Mouse (Mus musculus): ENCODE results near the gene Pcnx2.

The Pcnx2 gene

DNA sequence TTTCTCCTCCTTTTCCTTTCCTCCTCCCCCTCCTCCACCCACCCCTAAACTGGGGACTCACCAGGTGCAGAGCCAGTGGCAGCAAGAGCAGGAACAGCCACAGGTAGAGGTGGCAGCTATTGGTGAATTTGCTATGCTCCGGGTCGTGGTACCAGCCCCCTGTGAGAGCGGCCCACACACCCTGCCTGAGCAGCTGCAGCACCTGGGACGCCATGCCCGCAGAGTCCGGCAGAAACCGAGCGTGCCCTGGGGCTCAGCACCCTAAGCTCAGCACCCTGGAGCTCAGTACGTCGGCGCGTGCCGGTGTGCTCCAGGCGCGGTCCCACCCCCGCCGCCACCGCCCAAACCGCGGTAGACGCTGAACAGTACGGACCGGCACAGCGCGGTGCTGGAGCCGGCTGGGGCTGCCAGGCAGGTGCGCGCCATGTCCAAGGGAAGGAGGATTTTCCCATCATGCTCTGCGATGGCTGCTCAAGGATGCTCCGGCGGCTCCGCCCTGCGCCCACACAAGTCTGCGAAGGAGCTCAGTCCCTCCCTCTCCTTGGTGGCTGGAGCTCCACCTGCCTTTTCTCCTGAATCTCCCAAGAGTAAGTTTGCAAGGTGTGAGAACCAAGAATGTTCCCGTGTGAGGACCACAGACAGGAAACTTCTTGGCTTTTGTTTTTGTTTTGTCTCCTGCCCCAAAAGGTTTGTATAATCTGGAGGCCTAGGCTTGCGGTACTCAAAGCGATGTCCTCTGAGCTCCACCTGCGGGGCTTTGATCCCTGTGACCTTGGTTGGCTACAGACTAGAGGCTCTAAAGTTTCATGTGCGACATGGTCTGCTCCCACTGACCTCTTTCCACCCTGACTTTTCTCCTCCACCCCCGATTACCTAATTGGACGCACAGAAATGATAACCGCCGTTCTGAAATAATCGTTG is at the start of gene Pcnx2:
Gene Pcnx2, minus strand, starts transcription at position 450 of the 921 bp plus-strand sequence.
- DNase-seq (ENCODE audit: low read depth, low spot score): no peak

DNA sequence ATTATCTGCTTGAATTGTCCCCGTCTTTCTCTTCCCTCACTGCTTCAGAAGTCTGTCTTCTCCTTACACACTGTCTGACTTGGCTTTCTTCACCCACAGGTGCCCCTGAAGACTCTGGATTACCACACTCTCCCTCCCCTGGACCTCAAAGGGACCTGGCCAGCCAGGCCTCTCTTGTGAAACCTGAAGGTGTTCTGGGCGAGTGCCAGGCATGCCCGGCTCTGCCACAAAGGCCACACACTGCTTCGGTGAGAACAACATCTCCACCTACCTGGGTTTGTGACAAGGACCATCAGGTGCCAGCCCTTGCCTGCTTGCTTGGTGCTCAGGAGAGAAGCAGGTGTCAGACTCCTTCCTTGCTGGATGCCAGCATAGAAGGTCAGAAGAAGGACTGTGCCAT is 46.4 kb upstream of the Pcnx2 start:
- no peak for DNase-seq (ENCODE audit: low read depth, low spot score)

DNA sequence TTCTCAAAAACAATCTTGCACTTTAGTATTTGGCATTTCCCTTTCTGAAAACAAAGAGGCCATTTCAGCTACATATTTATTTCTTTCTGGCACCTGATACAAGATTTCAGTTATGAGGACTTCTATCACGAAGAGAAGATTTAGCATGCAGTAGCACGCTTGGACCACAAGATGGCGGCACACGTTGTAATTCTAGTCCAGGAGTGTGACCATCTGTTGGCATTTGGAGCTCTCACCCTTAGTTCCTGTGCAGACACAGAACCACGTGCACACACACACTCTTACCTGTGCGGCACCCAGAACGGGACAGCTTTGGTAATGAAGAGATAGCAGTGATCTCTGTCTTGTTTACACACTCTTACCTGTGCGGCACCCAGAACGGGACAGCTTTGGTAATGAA is 37.5 kb upstream of the Pcnx2 start:
- DNase-seq (ENCODE audit: low read depth, low spot score): peak; percentile 37

GRCm38 (mm10) chr8:125931822-125932221 is 33.7 kb upstream of the Pcnx2 start:
- DNase-seq (ENCODE audit: low read depth, low spot score): no peak

DNA sequence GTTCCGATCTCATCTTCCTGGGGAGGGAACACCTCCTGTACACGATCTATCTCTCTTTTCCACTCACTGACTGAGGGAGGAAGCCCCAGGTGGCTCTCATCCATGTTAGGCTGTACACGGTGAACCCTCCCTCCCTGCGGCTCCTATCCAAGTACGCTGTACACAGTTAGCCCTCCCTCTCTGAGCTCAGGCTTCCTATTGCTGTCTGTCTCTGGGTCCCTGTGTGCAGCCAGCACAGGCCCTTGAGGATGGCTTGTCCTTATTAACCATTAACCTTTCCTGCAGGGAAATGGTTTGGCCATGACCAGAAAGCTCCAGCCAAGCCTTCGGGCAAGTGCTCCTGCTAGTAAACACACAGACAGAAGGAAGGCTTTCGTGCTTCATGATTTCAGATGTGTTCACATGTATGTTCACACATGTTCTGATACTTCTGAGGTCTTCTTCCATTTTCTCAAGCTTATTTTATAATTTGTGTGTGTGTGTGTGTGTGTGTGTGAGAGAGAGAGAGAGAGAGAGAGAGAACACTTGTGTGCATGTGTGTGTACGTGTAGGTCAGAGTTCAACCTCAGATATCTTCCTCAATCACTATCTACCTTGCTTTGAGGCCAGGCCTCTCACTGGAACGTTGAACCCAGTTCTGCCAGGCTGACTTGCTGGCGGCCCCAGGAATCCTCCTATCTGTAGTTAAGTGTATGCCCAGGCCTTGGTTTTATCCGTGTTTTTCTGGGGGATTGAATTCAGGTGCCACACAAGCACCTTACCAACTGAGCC is 32.3 kb upstream of the Pcnx2 start:
- DNase-seq (ENCODE audit: low read depth, low spot score): no peak

DNA sequence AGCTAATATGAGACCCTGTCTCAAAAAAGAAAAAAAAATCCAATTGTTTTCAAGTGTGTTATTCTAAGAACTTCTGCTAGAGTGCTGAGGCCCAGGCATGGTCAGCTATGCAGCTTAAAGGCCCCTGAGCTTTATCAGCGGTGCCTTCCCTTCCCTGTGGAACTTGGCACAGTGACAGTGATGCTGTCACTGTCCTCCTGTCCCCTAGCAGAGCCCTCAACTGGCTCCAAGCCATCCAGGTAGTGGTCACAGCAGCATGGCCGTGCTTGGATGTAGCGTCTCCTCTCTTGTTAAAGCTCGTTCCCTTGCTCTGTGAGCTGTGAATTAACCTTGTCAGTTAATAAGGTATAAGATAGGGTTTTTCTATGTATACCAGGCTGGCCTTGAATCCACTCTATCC is 28.5 kb upstream of the Pcnx2 start:
- DNase-seq (ENCODE audit: low read depth, low spot score): no peak

GRCm38 (mm10) chr8:125922333-125922732 is 24.2 kb upstream of the Pcnx2 start:
- no peak for DNase-seq (ENCODE audit: low read depth, low spot score)

- DNase-seq (ENCODE audit: low read depth, low spot score): no peak
Observed at GRCm38 (mm10) chr8:125920761-125921160, 22.6 kb upstream of the Pcnx2 start.

DNA sequence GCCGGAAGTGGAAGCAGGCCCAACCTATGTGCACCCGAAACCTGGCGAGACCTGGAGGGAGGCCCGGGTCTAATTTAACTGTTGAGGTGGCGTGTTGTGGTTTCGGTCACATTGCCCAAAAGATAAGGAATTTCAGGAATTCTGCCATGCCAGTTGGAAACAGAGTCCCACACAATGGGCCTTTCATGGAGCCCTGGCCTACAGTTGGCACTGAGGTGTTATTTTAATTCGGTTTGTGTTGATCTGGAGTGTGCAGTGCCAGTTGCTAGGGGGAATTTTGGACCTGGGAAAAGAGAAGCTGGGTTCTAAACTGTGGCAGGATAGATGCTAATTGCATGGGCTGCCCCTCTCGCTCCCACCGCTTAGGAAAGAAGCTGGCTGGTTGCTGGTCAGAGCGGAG is 22.2 kb upstream of the Pcnx2 start:
- DNase-seq (ENCODE audit: low read depth, low spot score): no peak

GRCm38 (mm10) chr8:125919560-125919959 is 21.4 kb upstream of the Pcnx2 start:
- DNase-seq (ENCODE audit: low read depth, low spot score): no peak

DNA sequence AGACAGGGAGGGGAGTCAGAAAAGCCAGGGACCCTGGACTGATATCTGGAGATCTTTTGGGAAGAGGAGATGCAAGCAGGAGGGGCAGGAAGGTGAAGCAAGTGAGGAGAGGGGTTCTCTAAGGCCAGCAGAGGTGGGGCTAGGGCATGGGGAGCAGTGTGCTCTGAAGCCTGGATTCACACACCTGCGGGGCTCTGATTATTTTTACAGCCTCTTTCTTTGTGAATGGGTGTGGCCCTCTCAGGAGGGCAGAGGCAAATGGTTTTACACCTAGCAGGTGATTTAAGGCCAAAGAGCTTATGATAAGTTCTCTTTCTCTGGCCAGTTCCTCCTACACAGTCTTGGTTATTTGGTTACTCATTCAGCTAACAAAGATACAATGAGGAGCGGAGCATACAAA is 20.6 kb upstream of the Pcnx2 start:
- no peak for DNase-seq (ENCODE audit: low read depth, low spot score)

DNA sequence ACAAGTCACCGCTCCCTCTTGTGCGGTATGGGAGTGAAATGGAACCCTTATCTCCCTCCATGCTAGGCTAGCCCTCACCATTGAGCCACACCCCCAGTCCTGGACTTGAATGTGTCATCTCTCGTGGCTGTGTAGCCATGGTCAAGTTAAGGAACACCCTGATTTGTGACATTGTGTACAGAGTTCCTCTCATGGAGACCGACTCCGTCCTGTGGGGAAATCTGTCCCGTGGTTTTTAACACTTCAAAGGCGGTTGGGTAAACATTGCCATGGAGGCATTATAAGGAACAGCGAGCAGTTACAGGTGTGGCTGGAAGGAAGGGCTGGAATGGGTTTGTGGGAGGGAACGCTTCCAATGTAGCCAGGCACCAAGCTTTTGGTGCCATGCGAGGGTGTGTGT is 18.9 kb upstream of the Pcnx2 start:
- DNase-seq (ENCODE audit: low read depth, low spot score): no peak

DNA sequence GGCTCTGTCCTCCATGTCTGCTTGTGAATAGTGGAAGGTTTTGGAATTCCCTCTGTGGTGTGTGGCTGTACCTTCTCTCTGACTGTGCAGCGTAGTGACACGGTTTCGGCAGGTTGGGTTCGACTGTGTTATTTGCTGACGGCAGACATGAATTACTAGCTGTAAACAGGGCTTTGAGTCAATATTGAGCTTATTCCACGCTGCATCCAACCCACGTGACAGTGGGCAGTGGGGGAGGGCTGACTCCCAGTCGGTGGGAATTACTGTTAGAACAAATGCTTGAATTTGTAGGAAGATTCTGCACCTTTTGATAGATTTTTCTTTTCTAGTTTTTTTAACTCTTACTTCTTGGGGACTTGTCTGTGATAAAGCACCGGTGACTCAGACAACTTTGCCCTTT is 16.3 kb upstream of the Pcnx2 start:
- DNase-seq (ENCODE audit: low read depth, low spot score): no peak

DNA sequence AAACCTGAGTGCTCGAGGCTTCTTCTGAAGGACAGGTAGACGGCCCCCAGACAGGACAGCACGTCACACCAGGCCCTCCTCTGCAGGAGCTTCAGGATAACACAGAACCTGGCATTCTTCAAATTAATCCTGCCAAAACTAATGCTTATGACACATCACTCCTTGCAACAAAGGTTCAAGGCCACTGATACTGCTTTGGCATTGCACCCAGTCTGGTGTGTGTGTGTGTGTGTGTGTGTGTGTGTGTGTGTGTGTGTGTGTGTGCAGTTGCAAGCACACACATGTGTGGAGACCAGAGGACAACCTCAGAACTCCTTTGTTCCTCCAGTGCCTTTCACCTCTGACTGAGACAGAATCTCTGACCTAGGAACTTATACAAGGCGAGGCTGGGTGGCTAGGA is 15.1 kb upstream of the Pcnx2 start:
- no peak for DNase-seq (ENCODE audit: low read depth, low spot score)

GRCm38 (mm10) chr8:125911229-125911580 is 13.1 kb upstream of the Pcnx2 start:
- no peak for DNase-seq (ENCODE audit: low read depth, low spot score)

DNA sequence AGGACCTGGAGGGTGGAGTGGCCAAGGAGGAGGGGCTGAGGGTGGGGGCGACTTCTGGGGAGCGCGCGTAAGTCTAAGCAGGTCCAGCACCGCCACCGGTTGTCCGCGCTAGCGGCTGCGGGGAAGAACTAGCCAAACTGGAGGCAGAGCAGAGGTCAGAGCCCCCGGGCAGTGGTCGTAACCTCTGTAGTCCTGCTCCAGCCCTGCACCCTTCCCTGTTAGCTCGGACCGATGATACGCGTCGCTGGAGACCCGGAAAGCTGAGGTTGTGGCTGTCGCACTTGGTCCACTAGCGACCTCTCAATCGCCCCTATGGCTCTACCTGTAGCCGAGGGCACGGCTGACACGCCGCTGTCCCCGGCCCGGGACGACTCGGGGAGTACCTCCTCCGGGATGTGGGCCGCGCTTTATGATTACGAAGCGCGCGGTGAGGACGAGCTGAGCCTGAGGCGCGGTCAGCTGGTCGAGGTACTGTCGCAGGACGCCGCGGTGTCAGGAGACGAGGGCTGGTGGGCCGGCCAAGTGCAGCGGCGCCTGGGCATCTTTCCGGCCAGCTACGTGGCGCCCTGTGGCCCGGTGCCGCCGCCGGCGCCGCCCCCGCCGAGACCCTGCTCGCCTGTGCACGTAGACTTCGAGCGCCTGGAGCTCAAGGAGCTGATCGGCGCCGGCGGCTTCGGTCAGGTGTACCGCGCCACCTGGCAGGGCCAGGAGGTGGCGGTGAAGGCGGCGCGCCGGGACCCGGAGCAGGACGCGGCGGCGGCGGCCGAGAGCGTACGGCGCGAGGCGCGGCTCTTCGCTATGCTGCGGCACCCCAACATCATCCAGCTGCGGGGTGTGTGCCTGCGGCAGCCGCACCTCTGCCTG is 12.5 kb upstream of the Pcnx2 start, which contains the start of gene Map3k21:
Gene Map3k21, plus strand, starts transcription at position 86 of the 864 bp plus-strand sequence.
- DNase-seq (ENCODE audit: low read depth, low spot score): no peak

DNA sequence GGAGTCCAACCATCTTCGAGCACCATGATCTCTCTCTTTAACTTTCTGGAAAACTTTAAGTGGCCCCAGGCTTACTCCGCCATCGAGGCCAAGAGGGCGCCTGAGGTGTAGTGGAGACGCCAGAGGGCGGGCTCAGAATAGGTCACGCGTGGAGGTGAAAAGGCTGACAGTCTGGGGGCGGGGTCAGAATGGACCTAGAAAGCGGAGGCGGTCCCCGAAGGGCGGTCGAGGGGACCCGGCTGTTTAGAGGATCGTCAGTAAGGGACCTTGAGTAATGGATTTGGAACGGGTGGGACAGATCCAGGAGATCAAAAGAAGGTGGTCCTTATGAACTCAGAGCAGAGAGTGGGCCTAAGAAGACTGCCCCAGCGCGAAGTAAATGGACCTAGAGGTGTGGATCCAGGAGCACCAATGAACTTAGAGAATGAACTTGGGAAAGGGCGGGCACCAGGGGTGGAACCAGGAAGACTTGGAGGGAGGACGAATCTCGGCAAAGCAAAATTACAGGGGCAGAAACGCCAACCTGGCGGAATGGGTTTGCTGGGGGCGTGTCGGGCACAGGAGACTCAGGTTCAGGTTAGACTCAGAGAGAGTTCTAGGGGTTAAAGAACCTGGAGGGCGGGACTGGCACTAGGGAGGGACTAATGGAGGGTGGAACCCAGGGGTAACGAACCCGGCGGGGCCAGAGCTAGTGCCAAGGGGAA is 11.7 kb upstream of the Pcnx2 start:
- DNase-seq (ENCODE audit: low read depth, low spot score): no peak

DNA sequence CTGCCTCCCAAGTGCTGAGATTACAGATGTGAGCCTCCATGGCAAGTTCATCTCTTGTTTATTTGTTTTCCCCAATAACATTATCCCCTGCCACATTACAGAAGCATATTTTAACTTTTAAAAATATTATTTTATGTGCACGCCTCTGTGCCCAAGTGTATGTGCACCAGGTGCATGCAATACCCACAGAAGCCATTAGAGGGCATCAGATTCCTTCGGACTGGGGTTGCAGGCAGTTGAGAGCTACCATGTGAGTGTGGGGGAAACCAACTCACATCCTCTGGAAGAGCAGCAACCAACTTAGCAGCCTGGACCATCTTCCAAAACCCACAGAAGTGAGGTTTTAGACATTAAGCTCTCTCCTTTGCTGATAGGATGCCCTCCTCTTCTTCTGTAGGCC is 9.2 kb upstream of the Pcnx2 start:
- DNase-seq (ENCODE audit: low read depth, low spot score): no peak

- DNase-seq (ENCODE audit: low read depth, low spot score): no peak
Observed at GRCm38 (mm10) chr8:125905341-125905740, 7.2 kb upstream of the Pcnx2 start.

DNA sequence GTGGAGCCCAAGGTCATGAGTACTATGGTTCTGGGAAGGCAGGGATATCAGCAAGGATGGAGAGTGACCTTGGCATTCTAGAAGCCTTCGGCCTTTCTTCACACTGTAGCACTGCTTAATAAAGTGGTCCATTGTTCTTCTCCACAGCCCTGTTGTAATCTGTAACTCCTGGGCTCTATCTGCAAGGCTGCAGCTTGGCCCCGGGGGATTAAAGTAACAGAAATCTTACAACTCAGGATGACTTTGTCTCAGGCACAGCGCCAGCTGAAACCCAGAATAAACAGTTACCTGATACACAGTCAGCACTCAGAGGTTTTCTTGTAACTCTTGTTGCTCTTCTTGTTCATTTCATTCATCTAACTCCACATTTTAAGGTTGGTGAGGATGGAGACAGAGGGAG is 4.4 kb upstream of the Pcnx2 start:
- no peak for DNase-seq (ENCODE audit: low read depth, low spot score)

DNA sequence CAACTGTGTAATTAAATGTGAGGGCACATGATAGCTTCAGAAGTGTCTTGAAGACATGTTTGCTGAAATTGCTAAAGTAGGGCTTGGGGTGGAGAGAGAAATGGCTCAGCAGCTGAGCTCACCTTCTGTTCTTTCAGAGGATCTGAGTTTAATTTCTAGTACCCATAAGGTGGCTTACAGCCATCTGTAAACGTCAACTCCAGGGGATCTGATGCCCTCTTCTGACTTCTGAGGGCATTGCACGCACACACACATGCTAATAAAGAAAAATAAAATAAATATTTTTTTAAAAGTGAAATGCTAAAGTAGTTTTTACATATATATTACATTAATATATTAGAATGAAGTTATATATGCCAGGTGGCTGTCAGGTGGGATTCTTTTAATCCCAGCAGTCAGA is 3.0 kb upstream of the Pcnx2 start:
- DNase-seq (ENCODE audit: low read depth, low spot score): no peak

Data from retina, adult 2 months (tissue).